Mouse (Mus musculus) MEL (cell line): ENCODE measurements around the gene Tnnt1. TPM values are rescaled to one million over a fixed set of nuclear protein-coding genes. Genes with fewer than 3 reads are reported as not detected.

ENCODE experiments used
- DNase-seq: peaks from one replicate; pipeline ENCODE4 v3.0.0; 2011; ENCODE audit warnings: low read depth, low spot score
- H3K27ac ChIP-seq: 2 replicates; pipeline ENCODE4 v1.5.1; 2012; ENCODE audit warnings: low read depth, mild to moderate bottlenecking, control low read depth, low read length, moderate library complexity; ENCODE audit not compliant: control insufficient read depth
- H3K27me3 ChIP-seq, 2 experiments: fragments of 150-350 bp in 1 of 2; sonication (generic) in 1 of 2; 2 replicates each; pipeline ENCODE4 v1.6.1; 2012; ENCODE audit warnings: low read length in 2 of 2, mild to moderate bottlenecking in 2 of 2, improper control_type of control experiment in 1 of 2, moderate library complexity in 1 of 2; ENCODE audit not compliant: insufficient read depth in 2 of 2, control insufficient read depth in 1 of 2
- H3K36me3 ChIP-seq, 2 experiments: 2 replicates each; pipeline ENCODE4 v1.6.1; 2012 to 2014; ENCODE audit warnings: low read length in 2 of 2, improper control_type of control experiment in 1 of 2, inconsistent platforms in 1 of 2, mild to moderate bottlenecking in 1 of 2; ENCODE audit not compliant: insufficient read depth in 2 of 2, control insufficient read depth in 1 of 2
- H3K4me1 ChIP-seq, 2 experiments: fragments of 150-350 bp in 1 of 2; sonication (generic) in 1 of 2; 2 replicates each; pipeline ENCODE4 v1.6.1; 2012; ENCODE audit warnings: low read length in 2 of 2, improper control_type of control experiment in 1 of 2, mild to moderate bottlenecking in 1 of 2; ENCODE audit not compliant: insufficient read depth in 2 of 2, control insufficient read depth in 1 of 2
- H3K4me3 ChIP-seq, 2 experiments: fragments of 150-350 bp in 1 of 2; sonication (generic) in 1 of 2; 2 replicates each; pipeline ENCODE4 v1.5.1; 2012; ENCODE audit warnings: low read depth in 2 of 2, low read length in 2 of 2, mild to moderate bottlenecking in 2 of 2, moderate library complexity in 2 of 2, control low read depth in 1 of 2, improper control_type of control experiment in 1 of 2; ENCODE audit not compliant: control insufficient read depth in 1 of 2, insufficient read depth in 1 of 2
- H3K79me2 ChIP-seq: 2 replicates; pipeline ENCODE4 v1.6.1; 2012; ENCODE audit warnings: mild to moderate bottlenecking, low read length, moderate library complexity; ENCODE audit not compliant: control insufficient read depth, poor library complexity, insufficient read depth
- H3K9ac ChIP-seq: 2 replicates; pipeline ENCODE4 v1.6.1; 2012; ENCODE audit warnings: low read depth, mild to moderate bottlenecking, control low read depth, low read length, moderate library complexity; ENCODE audit not compliant: control insufficient read depth, poor library complexity, severe bottlenecking
- H3K9me3 ChIP-seq: fragments of 150-350 bp; sonication (generic); replicated peaks from 2 replicates; pipeline ENCODE4 v1.6.1; 2012; ENCODE audit warnings: mild to moderate bottlenecking, low read length, improper control_type of control experiment, moderate library complexity; ENCODE audit not compliant: insufficient read depth
- BHLHE40 ChIP-seq: IDR thresholded peaks from 2 replicates; pipeline ENCODE4 v1.6.1; 2012; ENCODE audit warnings: low read depth, mild to moderate bottlenecking, inconsistent platforms, low read length, improper control_type of control experiment, borderline replicate concordance
- CHD1 ChIP-seq: IDR thresholded peaks from 2 replicates; pipeline ENCODE4 v1.6.1; 2012; ENCODE audit warnings: low read depth, mild to moderate bottlenecking, inconsistent platforms, low read length, improper control_type of control experiment
- CHD2 ChIP-seq: IDR thresholded peaks from 2 replicates; pipeline ENCODE4 v1.6.1; 2011; ENCODE audit warnings: low read length, improper control_type of control experiment
- CTCF ChIP-seq, 3 experiments: IDR thresholded peaks in 2 of 3; conservative IDR thresholded peaks in 1 of 3; 2 replicates each; pipeline ENCODE4 v1.5.1; 2011 to 2012; ENCODE audit warnings: low read length in 3 of 3, low read depth in 2 of 3, mild to moderate bottlenecking in 2 of 3, improper control_type of control experiment in 1 of 3, inconsistent platforms in 1 of 3, mixed read lengths in 1 of 3, moderate library complexity in 1 of 3; ENCODE audit not compliant: control insufficient read depth in 1 of 3, insufficient read depth in 1 of 3, poor library complexity in 1 of 3, severe bottlenecking in 1 of 3
- E2F4 ChIP-seq: IDR thresholded peaks from 2 replicates; pipeline ENCODE4 v1.6.1; 2011; ENCODE audit warnings: low read depth, low read length, improper control_type of control experiment, borderline replicate concordance
- ETS1 ChIP-seq: IDR thresholded peaks from 2 replicates; pipeline ENCODE4 v1.6.1; 2012; ENCODE audit warnings: low read depth, mild to moderate bottlenecking, inconsistent platforms, low read length, improper control_type of control experiment, moderate library complexity
- MAX ChIP-seq: IDR thresholded peaks from 2 replicates; pipeline ENCODE4 v1.6.1; 2011; ENCODE audit warnings: low read length, improper control_type of control experiment
- MEF2A ChIP-seq: IDR thresholded peaks from 2 replicates; pipeline ENCODE4 v1.6.1; 2014; ENCODE audit warnings: low read depth, mild to moderate bottlenecking, inconsistent platforms, low read length, improper control_type of control experiment; ENCODE audit not compliant: poor library complexity, insufficient replicate concordance, severe bottlenecking; ENCODE audit errors: extremely low read depth
- MXI1 ChIP-seq: IDR thresholded peaks from 2 replicates; pipeline ENCODE4 v1.6.1; 2011; ENCODE audit warnings: mild to moderate bottlenecking, low read depth, low read length, improper control_type of control experiment
- MYB ChIP-seq: IDR thresholded peaks from 2 replicates; pipeline ENCODE4 v1.6.1; 2011; ENCODE audit warnings: mild to moderate bottlenecking, low read depth, low read length, improper control_type of control experiment
- POLR2A ChIP-seq, 2 experiments: IDR thresholded peaks; 2 replicates each; pipeline ENCODE4 v1.6.1; 2011 to 2012; ENCODE audit warnings: low read length in 2 of 2, mild to moderate bottlenecking in 2 of 2, control low read depth in 1 of 2, improper control_type of control experiment in 1 of 2, low read depth in 1 of 2, moderate library complexity in 1 of 2; ENCODE audit not compliant: control insufficient read depth in 1 of 2, insufficient read depth in 1 of 2, poor library complexity in 1 of 2
- POLR2AphosphoS2 ChIP-seq: IDR thresholded peaks from 2 replicates; pipeline ENCODE4 v1.6.1; 2011; ENCODE audit warnings: low read length, improper control_type of control experiment
- POLR2AphosphoS5 ChIP-seq: IDR thresholded peaks from 2 replicates; pipeline ENCODE4 v1.6.1; 2012; ENCODE audit warnings: low read depth, borderline replicate concordance, mild to moderate bottlenecking, inconsistent platforms, low read length, moderate library complexity, mixed read lengths
- RCOR1 ChIP-seq: IDR thresholded peaks from 2 replicates; pipeline ENCODE4 v1.6.1; 2012; ENCODE audit warnings: low read depth, mild to moderate bottlenecking, inconsistent platforms, low read length, improper control_type of control experiment
- SMC3 ChIP-seq: IDR thresholded peaks from 2 replicates; pipeline ENCODE4 v1.6.1; 2011; ENCODE audit warnings: low read depth, low read length, improper control_type of control experiment
- TBP ChIP-seq: IDR thresholded peaks from 2 replicates; pipeline ENCODE4 v1.8.0; 2011; ENCODE audit warnings: low read depth, low read length, improper control_type of control experiment
- TCF12 ChIP-seq: IDR thresholded peaks from 2 replicates; pipeline ENCODE4 v1.6.1; 2014; ENCODE audit warnings: low read depth, mild to moderate bottlenecking, inconsistent platforms, low read length, improper control_type of control experiment, moderate library complexity
- UBTF ChIP-seq: IDR thresholded peaks from 2 replicates; pipeline ENCODE4 v1.6.1; 2012; ENCODE audit warnings: low read depth, mild to moderate bottlenecking, inconsistent platforms, low read length, improper control_type of control experiment, moderate library complexity, borderline replicate concordance; ENCODE audit not compliant: insufficient read depth
- USF1 ChIP-seq: IDR thresholded peaks from 2 replicates; pipeline ENCODE4 v1.6.1; 2014; ENCODE audit warnings: low read depth, mild to moderate bottlenecking, inconsistent platforms, low read length, improper control_type of control experiment, moderate library complexity
- ZC3H11A ChIP-seq: IDR thresholded peaks from 2 replicates; pipeline ENCODE4 v1.6.1; 2012; ENCODE audit warnings: low read depth, mild to moderate bottlenecking, inconsistent platforms, low read length, improper control_type of control experiment
- ZKSCAN1 ChIP-seq: IDR thresholded peaks from 2 replicates; pipeline ENCODE4 v1.6.1; 2012; ENCODE audit warnings: low read depth, mild to moderate bottlenecking, inconsistent platforms, low read length, improper control_type of control experiment, moderate library complexity
- polyA plus RNA-seq, 2 experiments: library from polyadenylated mRNA; stranded (reverse) in 1 of 2; unstranded in 1 of 2; fragments of >175 nt in 1 of 2; fragments of >200 nt in 1 of 2; gene quantifications; 2 replicates each; pipeline versions ENCODE4 v1.2.1 to v1.2.4; 2012; ENCODE audit warnings: low replicate concordance in 2 of 2, low read depth in 1 of 2; ENCODE audit not compliant: insufficient read length in 2 of 2, insufficient read depth in 1 of 2, missing spikeins in 1 of 2
- total RNA-seq: library from RNA; depleted of rRNA; stranded (reverse); fragments of 300-350 nt; gene quantifications from 2 replicates; pipeline ENCODE4 v1.2.3, GENCODE M21; 2012

The Tnnt1 gene
- total and polyA plus RNA-seq, 3 experiments = 5.0 to 16.4 TPM; not detected in 1

DNA sequence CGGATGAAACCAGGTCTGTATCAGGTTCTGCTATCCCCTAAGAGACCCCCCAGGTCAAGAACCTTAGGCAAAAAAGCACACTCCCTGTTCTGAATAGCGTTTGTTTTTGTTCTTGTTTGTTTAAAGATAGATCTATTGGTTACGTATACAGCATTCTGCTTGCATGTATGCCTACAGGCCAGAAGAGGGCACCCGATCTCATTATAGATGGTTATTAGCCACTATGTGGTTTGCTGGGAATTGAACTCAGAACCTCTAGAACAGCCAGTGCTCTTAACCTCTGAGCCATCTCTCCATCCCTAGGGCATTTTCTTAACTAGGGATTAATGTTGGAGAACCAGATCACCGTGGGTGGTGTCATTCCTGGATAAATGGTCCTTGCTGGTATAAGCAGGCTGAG is 25.2 kb upstream of the Tnnt1 start:
- Histone ChIP-seq H3K9me3 (no peaks in the 10 kb centered on the region), H3K79me2 (no peaks in the 10 kb centered on the region), H3K27me3 (peaks cover 0 to 6% of the 10 kb centered on the region in 2 experiments; a peak in 3 of 4 replicates), H3K9ac (no peak overlapping the region), H3K36me3 (no peaks in the 10 kb centered on the region), H3K27ac (no peak overlapping the region), H3K4me3 (no peak overlapping the region), H3K4me1 (no peaks in the 10 kb centered on the region)
- no peak for TF ChIP-seq RCOR1
- TF ChIP-seq CTCF (IDR thresholded peaks at IDR 0.05 in 2 of 3, conservative IDR thresholded peaks at IDR 0.05 in 1 of 3; ENCODE audit: control insufficient read depth in 1 of 3, insufficient read depth in 1 of 3, low read depth in 2 of 3, low read length in 3 of 3, poor library complexity in 1 of 3, severe bottlenecking in 1 of 3) = peak in 2 of 3 experiments; percentile 5 to 27; a peak in 2 of 6 replicates
- no peak for TF ChIP-seq ZC3H11A
- no peak for DNase-seq

GRCm38 (mm10) chr7:4539019-4539418 is 22.8 kb upstream of the Tnnt1 start:
- no peak overlapping the region for H3K9ac ChIP-seq
- H3K4me1 ChIP-seq = no peaks in the 10 kb centered on the region
- no peaks in the 10 kb centered on the region for H3K9me3 ChIP-seq
- TF ChIP-seq TCF12 (no peak), SMC3 (no peak), ZKSCAN1 (no peak), POLR2AphosphoS2 (no peak), MYB (no peak), CHD2 (no peak), ETS1 (no peak), USF1 (no peak), TBP (no peak), POLR2AphosphoS5 (no peak), BHLHE40 (no peak), MAX (no peak), E2F4 (no peak), ZC3H11A (no peak), POLR2A (IDR thresholded peaks at IDR 0.05; ENCODE audit: control insufficient read depth in 1 of 2, insufficient read depth in 1 of 2, low read depth in 1 of 2, low read length in 2 of 2, poor library complexity in 1 of 2) (no peak), UBTF (no peak), CHD1 (no peak), MEF2A (no peak), MXI1 (no peak)
- TF ChIP-seq, all 39 proteins: peak for 0
- Histone ChIP-seq H3K4me3 (no peak overlapping the region), H3K27ac (no peak overlapping the region), H3K79me2 (no peaks in the 10 kb centered on the region), H3K36me3 (no peaks in the 10 kb centered on the region), H3K27me3 (peaks cover 5 to 11% of the 10 kb centered on the region in 2 experiments; a peak in 3 of 4 replicates)
- DNase-seq = no peak
